Comparison of ENCODE assay signal across 8 mouse cellular contexts in the genomic region with DNA sequence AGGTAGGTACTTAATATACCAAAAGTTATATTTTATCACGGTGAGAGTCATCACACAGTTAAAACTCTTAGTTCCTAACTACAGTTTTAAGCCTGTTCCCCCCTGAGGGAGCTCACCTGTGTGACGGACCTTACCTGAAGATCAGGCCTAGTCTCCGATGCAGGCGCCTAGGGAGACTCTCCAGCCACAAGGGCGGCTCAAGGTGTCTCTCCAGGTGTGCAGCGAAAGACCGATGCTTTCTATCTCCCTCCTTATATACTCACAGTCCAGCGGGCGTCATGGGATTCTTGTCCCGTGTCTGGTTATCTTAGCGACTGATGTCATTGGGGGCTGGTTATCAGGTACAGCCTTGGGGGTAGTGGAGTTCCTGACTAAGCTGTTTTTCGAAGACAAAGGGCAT. TPM values are rescaled to one million over a fixed set of nuclear protein-coding genes. Genes with fewer than 3 reads are reported as not detected.
DNase-seq lines count a peak whose midpoint lies in the region; ATAC-seq and TF ChIP-seq lines count a peak whose summit lies in the region.

TSS of gene Morf4l2 (minus strand) at position 232 of the 400 bp plus-strand sequence.

- peak within 1 kb of the TSS; percentile 97 for H3K27ac ChIP-seq in kidney, adult 2 months (ENCODE audit: insufficient read depth, low read depth, low read length)
- H3K27ac ChIP-seq in forebrain, embryonic 14.5 days (ENCODE audit: low read depth, low read length) = peak within 1 kb of the TSS; percentile 86; the same call in 1 of the 2 replicates
- peak within 1 kb of the TSS; percentile 89 for H3K27ac ChIP-seq in limb, embryonic 14.5 days (replicated peaks; ENCODE audit: low read depth, low read length)
- peak within 1 kb of the TSS; percentile 99 for H3K27ac ChIP-seq in small intestine, adult 2 months (ENCODE audit: insufficient read depth, low read depth, low read length)

- WGBS in kidney, adult 2 months = 81% methylated on average over 12 of the region's 12 CpGs
- WGBS in forebrain, embryonic 14.5 days = 92% methylated on average over 12 of the region's 12 CpGs
- 88% methylated on average over 12 of the region's 12 CpGs for WGBS in limb, embryonic 14.5 days
- WGBS in small intestine, adult 2 months = 89% methylated on average over 12 of the region's 12 CpGs

- no peak for DNase-seq in kidney, adult 2 months
- no peak for DNase-seq in kidney, postnatal 4 days
- no peak for DNase-seq in Patski (ENCODE audit: low read depth, low spot score)
- DNase-seq in forebrain, embryonic 14.5 days (ENCODE audit: low spot score) = no peak
- DNase-seq in limb, embryonic 14.5 days (ENCODE audit: low spot score) = no peak
- DNase-seq in urinary bladder, postnatal 4 days (ENCODE audit: low spot score in 2 of 2) = no peak

- in situ Hi-C loops in Patski (cut with MboI; ENCODE audit: low pct_unique_long_range_greater_than_20kb) = no loop called here

- no peak for TF ChIP-seq CTCF in kidney, adult 2 months (conservative IDR thresholded peaks at IDR 0.05; ENCODE audit: insufficient read depth, insufficient read length, low read depth, low read length)
- TF ChIP-seq CTCF in Patski (IDR thresholded peaks at IDR 0.05) = no peak
- TF ChIP-seq CTCF in small intestine, adult 2 months (IDR thresholded peaks at IDR 0.05; ENCODE audit: extremely low read depth, insufficient read length, insufficient replicate concordance, low read depth, low read length) = no peak

- peak within 1 kb of the TSS; percentile 52 for H3K9ac ChIP-seq in forebrain, embryonic 14.5 days (ENCODE audit: low read length)
- H3K9ac ChIP-seq in limb, embryonic 14.5 days (ENCODE audit: low read depth, low read length, severe bottlenecking) = peak within 1 kb of the TSS; percentile 69

- CTCF ChIA-PET in Patski (lab: Charles Lee) = no interaction called here

- no peak for TF ChIP-seq POLR2A in kidney, adult 2 months (IDR thresholded peaks at IDR 0.05; ENCODE audit: low read depth, low read length)
- TF ChIP-seq POLR2A in limb, embryonic 14.5 days (IDR thresholded peaks at IDR 0.05; ENCODE audit: borderline replicate concordance, extremely low read depth, insufficient read depth, insufficient read length) = no peak
- TF ChIP-seq POLR2A in small intestine, adult 2 months (IDR thresholded peaks at IDR 0.05; ENCODE audit: low read depth, low read length) = no peak

- POLR2A ChIA-PET in Patski (lab: Charles Lee) = no interaction called here

- no peaks in the 10 kb centered on the region for H3K9me3 ChIP-seq in forebrain, embryonic 14.5 days (replicated peaks; ENCODE audit: control insufficient read depth, low read length)
- H3K9me3 ChIP-seq in limb, embryonic 14.5 days (ENCODE audit: control insufficient read depth, low read length) = no peaks in the 10 kb centered on the region

- no peak for ATAC-seq in Patski
- ATAC-seq in forebrain, embryonic 14.5 days = no peak
- ATAC-seq in hematopoietic stem cell, adult 5-6 weeks (replicated peaks in 1 of 2; ENCODE audit: insufficient read depth in 1 of 2, low FRiP score in 2 of 2, low TSS enrichment in 1 of 2, low read depth in 1 of 2, poor library complexity in 2 of 2, severe bottlenecking in 2 of 2) = no peak
- ATAC-seq in limb, embryonic 14.5 days (ENCODE audit: low FRiP score, low read depth) = no peak

- no peaks in the 10 kb centered on the region for H3K36me3 ChIP-seq in kidney, adult 2 months (ENCODE audit: control insufficient read depth, insufficient read depth, low read length)
- 0 out of 2 replicates have a peak, but pooled peaks cover 3% of the 10 kb centered on the region for H3K36me3 ChIP-seq in forebrain, embryonic 14.5 days (ENCODE audit: control insufficient read depth, insufficient read depth, low read length)
- no peaks in the 10 kb centered on the region for H3K36me3 ChIP-seq in limb, embryonic 14.5 days (ENCODE audit: control insufficient read depth, insufficient read depth, low read length)
- H3K36me3 ChIP-seq in small intestine, adult 2 months (ENCODE audit: control insufficient read depth, insufficient read depth, low read length) = peaks cover 1% of the 10 kb centered on the region

- no peaks in the 10 kb centered on the region for H3K4me1 ChIP-seq in kidney, adult 2 months (ENCODE audit: control insufficient read depth, insufficient read depth, low read length)
- peaks cover 6% of the 10 kb centered on the region; the same call in 1 of the 2 replicates for H3K4me1 ChIP-seq in forebrain, embryonic 14.5 days (ENCODE audit: control insufficient read depth, insufficient read depth, low read length)
- no peaks in the 10 kb centered on the region for H3K4me1 ChIP-seq in limb, embryonic 14.5 days (ENCODE audit: control insufficient read depth, insufficient read depth, low read length)
- peaks cover 2% of the 10 kb centered on the region; the same call in 1 of the 2 replicates for H3K4me1 ChIP-seq in small intestine, adult 2 months (ENCODE audit: control insufficient read depth, insufficient read depth, insufficient read length, low read length)

- H3K4me3 ChIP-seq in kidney, adult 2 months (ENCODE audit: insufficient read depth, low read depth, low read length) = peak within 1 kb of the TSS; percentile 92
- H3K4me3 ChIP-seq in forebrain, embryonic 14.5 days (ENCODE audit: low read depth, low read length) = peak within 1 kb of the TSS; percentile 52
- H3K4me3 ChIP-seq in limb, embryonic 14.5 days (replicated peaks; ENCODE audit: low read length) = peak within 1 kb of the TSS; percentile 41
- H3K4me3 ChIP-seq in small intestine, adult 2 months (ENCODE audit: low read depth, low read length) = peak within 1 kb of the TSS; percentile 100; the same call in 1 of the 2 replicates

- H3K27me3 ChIP-seq in kidney, adult 2 months (replicated peaks; ENCODE audit: control insufficient read depth, insufficient read depth, low read length) = no peaks in the 10 kb centered on the region
- H3K27me3 ChIP-seq in Patski = peaks cover 23% of the 10 kb centered on the region
- no peaks in the 10 kb centered on the region for H3K27me3 ChIP-seq in forebrain, embryonic 14.5 days (replicated peaks; ENCODE audit: control insufficient read depth, insufficient read depth, low read length)
- no peaks in the 10 kb centered on the region for H3K27me3 ChIP-seq in limb, embryonic 14.5 days (ENCODE audit: control insufficient read depth, insufficient read depth, low read length)
- H3K27me3 ChIP-seq in small intestine, adult 2 months (ENCODE audit: control insufficient read depth, insufficient read depth, low read length) = no peaks in the 10 kb centered on the region

- peak within 1 kb of the TSS; percentile 56 for H3K4me2 ChIP-seq in forebrain, embryonic 14.5 days (ENCODE audit: low read length)
- peak within 1 kb of the TSS; percentile 53 for H3K4me2 ChIP-seq in limb, embryonic 14.5 days (replicated peaks; ENCODE audit: low read depth, low read length, severe bottlenecking)

RNA-seq across cellular contexts. Expression of gene Morf4l2, which starts in this region (rescaled TPM):
- polyA plus RNA-seq in kidney, adult 2 months (2012; rRNA removed) = 20.9 and 33.3 TPM in 2 replicates
- polyA plus RNA-seq in Patski (2021) = 274 TPM
- 633 and 666 TPM in 2 replicates for polyA plus RNA-seq in forebrain, embryonic 14.5 days (2014; fragmentation: Nextera tagmentation; extraction: Ambion mirVana)
- 464 and 594 TPM in 2 replicates for total RNA-seq in hematopoietic stem cell, adult 5-6 weeks (2017)
- 397 and 488 TPM in 2 replicates for polyA plus RNA-seq in limb, embryonic 14.5 days (2012; rRNA removed)
- polyA plus RNA-seq in limb, embryonic 14.5 days (2014; fragmentation: Nextera tagmentation; extraction: Ambion mirVana) = 656 and 663 TPM in 2 replicates
- 6.8 and 11.4 TPM in 2 replicates for polyA plus RNA-seq in small intestine, adult 2 months (2012; rRNA removed)

Comparison
In these comparisons a context has a peak if more than half of its experiments do, and no peak if none do; other contexts are left out.
1. H3K4me3 ChIP-seq: peak in every context shown above with its lines; median percentile 100 in small intestine, adult 2 months; 92 in kidney, adult 2 months; 52 in forebrain, embryonic 14.5 days; 41 in limb, embryonic 14.5 days.